In genomic region chr13:98588951-98589501, GRCm38 (mm10) we compare ENCODE assay signal across 8 mouse cellular contexts. TPM values are rescaled to one million over a fixed set of nuclear protein-coding genes. Genes with fewer than 3 reads are reported as not detected.
A peak's percentile ranks its signal among the peaks of the same experiment; 100 is the strongest.
DNase-seq lines count a peak whose midpoint lies in the region; ATAC-seq and TF ChIP-seq lines count a peak whose summit lies in the region.

No protein-coding gene starts in this region.

- H3K4me1 ChIP-seq in ES-E14 (ENCODE audit: control insufficient read depth in 2 of 2, insufficient read depth in 2 of 2, low read length in 2 of 2, poor library complexity in 1 of 2): peaks cover 4 to 6% of the 10 kb centered on the region in 2 experiments; a peak in 3 of 4 replicates
- H3K4me1 ChIP-seq in cerebellum, adult 2 months (ENCODE audit: control insufficient read depth, insufficient read depth, low read length): no peaks in the 10 kb centered on the region
- no peaks in the 10 kb centered on the region for H3K4me1 ChIP-seq in forebrain, postnatal 0 days (ENCODE audit: insufficient read depth)
- H3K4me1 ChIP-seq in lung, embryonic 15.5 days: peaks cover 24% of the 10 kb centered on the region; the same call in 1 of the 2 replicates

- H3K9ac ChIP-seq in ES-E14 (ENCODE audit: insufficient read depth, low read depth, low read length, poor library complexity, severe bottlenecking): peak overlapping the region; percentile 44; the same call in 1 of the 2 replicates
- no peak overlapping the region for H3K9ac ChIP-seq in forebrain, postnatal 0 days
- H3K9ac ChIP-seq in lung, embryonic 15.5 days: peak overlapping the region; percentile 28; the same call in 1 of the 2 replicates

- peak; percentile 68 for ATAC-seq in forebrain, postnatal 0 days
- peak; percentile 84 for ATAC-seq in lung, embryonic 15.5 days (ENCODE audit: borderline replicate concordance, extremely low read depth, low FRiP score, low TSS enrichment)

- H3K9me3 ChIP-seq in ES-E14 (ENCODE audit: control insufficient read depth, insufficient read depth, low read depth, low read length): no peaks in the 10 kb centered on the region
- no peaks in the 10 kb centered on the region for H3K9me3 ChIP-seq in forebrain, postnatal 0 days (ENCODE audit: low read length)
- no peaks in the 10 kb centered on the region for H3K9me3 ChIP-seq in lung, embryonic 15.5 days

- H3K27ac ChIP-seq in ES-E14 (ENCODE audit: insufficient read depth, low read depth, low read length, poor library complexity, severe bottlenecking): no peak overlapping the region
- no peak overlapping the region for H3K27ac ChIP-seq in cerebellum, adult 2 months (ENCODE audit: insufficient read depth, low read length)
- no peak overlapping the region for H3K27ac ChIP-seq in forebrain, postnatal 0 days (ENCODE audit: low read depth, low read length)
- H3K27ac ChIP-seq in lung, embryonic 15.5 days: 0 out of 2 replicates have a peak overlapping the region, but pooled peaks have one; percentile 12

- H3K4me3 ChIP-seq in ES-E14 (ENCODE audit: insufficient read depth in 1 of 2, low read depth in 1 of 2, low read length in 2 of 2, poor library complexity in 1 of 2, severe bottlenecking in 1 of 2): peak overlapping the region; percentile 65 to 74
- peak overlapping the region; percentile 53 for H3K4me3 ChIP-seq in cerebellum, adult 2 months (replicated peaks; ENCODE audit: insufficient read depth, low read depth, low read length)
- H3K4me3 ChIP-seq in forebrain, postnatal 0 days (ENCODE audit: low read depth, low read length): peak overlapping the region; percentile 36
- peak overlapping the region; percentile 43 for H3K4me3 ChIP-seq in lung, embryonic 15.5 days

- TF ChIP-seq POLR2A in cerebellum, adult 2 months (IDR thresholded peaks at IDR 0.05; ENCODE audit: borderline replicate concordance, insufficient read depth, low read length): no peak

- no peaks in the 10 kb centered on the region for H3K36me3 ChIP-seq in ES-E14 (ENCODE audit: control insufficient read depth, insufficient read depth, low read length, poor library complexity, severe bottlenecking)
- H3K36me3 ChIP-seq in forebrain, postnatal 0 days (ENCODE audit: insufficient read depth): no peaks in the 10 kb centered on the region
- no peaks in the 10 kb centered on the region for H3K36me3 ChIP-seq in lung, embryonic 15.5 days

- H3K27me3 ChIP-seq in cerebellum, adult 2 months (ENCODE audit: control insufficient read depth, insufficient read depth, low read length): no peaks in the 10 kb centered on the region; the same call in 1 of the 2 replicates
- H3K27me3 ChIP-seq in forebrain, postnatal 0 days (ENCODE audit: insufficient read depth, low read length): peaks cover 52% of the 10 kb centered on the region
- H3K27me3 ChIP-seq in lung, embryonic 15.5 days: peaks cover 32% of the 10 kb centered on the region

- WGBS in cerebellum, adult 2 months: 2% methylated on average over 35 of the region's 35 CpGs
- whole genome bisulfite sequencing in forebrain, postnatal 0 days: 3% methylated on average over 35 of the region's 35 CpGs
- WGBS in lung, embryonic 15.5 days: 1% methylated on average over 31 of the region's 35 CpGs

- in situ Hi-C loops in ES-E14 (cut with MboI; ENCODE audit: low sequenced_read_pairs in 2 of 2, unreplicated experiment in 2 of 2): no loop called here

- peak; percentile 70 for TF ChIP-seq CTCF in cerebellum, adult 2 months (IDR thresholded peaks at IDR 0.05; ENCODE audit: borderline replicate concordance, insufficient read depth, low read depth, low read length)
- peak; percentile 85 for TF ChIP-seq CTCF in forebrain, postnatal 0 days (IDR thresholded peaks at IDR 0.05; ENCODE audit: low read depth)

- peak overlapping the region; percentile 61 for H3K4me2 ChIP-seq in forebrain, postnatal 0 days (ENCODE audit: low read depth)
- H3K4me2 ChIP-seq in lung, embryonic 15.5 days: peak overlapping the region; percentile 82

- DNase-seq in ES-E14 (ENCODE audit: low read depth, low spot score): peak; percentile 81
- peak; percentile 74 to 80 for DNase-seq in cerebellum, adult 2 months
- peak; percentile 77 for DNase-seq in forebrain, postnatal 0 days
- DNase-seq in heart, postnatal 4 days: peak; percentile 90
- peak; percentile 37 to 66 for DNase-seq in layer of hippocampus, adult 8-10 months (ENCODE audit: low spot score in 2 of 2)
- peak; percentile 70 for DNase-seq in ovary, adult 18-20 months (ENCODE audit: low spot score)
- DNase-seq in thymus, adult 18-20 months: peak; percentile 7 to 16

TF ChIP-seq in ES-E14, 5 proteins besides CTCF, POLR2A, EP300 and RAD21:
- no peak for TF ChIP-seq MAFK (IDR thresholded peaks at IDR 0.05; ENCODE audit: insufficient read depth, low read depth, low read length)
- TF ChIP-seq ZC3H11A (IDR thresholded peaks at IDR 0.05; ENCODE audit: borderline replicate concordance, low read depth, low read length): peak; percentile 20; the same call in 1 of the 2 replicates

RNA-seq across cellular contexts. Expression of gene Tmem174, which starts 48.2 kb away (rescaled TPM):
- total RNA-seq in ES-E14 (2012; rRNA removed): not detected in 2 replicates
- polyA plus RNA-seq in cerebellum, adult 2 months (2012; rRNA removed): 0.25 and 0.36 TPM in 2 replicates
- 0.10 TPM in 1 of 2 replicates, not detected in the other for total RNA-seq in forebrain, postnatal 0 days (2014; rRNA removed)
- polyA plus RNA-seq in forebrain, postnatal 0 days (2015; fragmentation: Nextera tagmentation; extraction: Ambion mirVana): not detected in 2 replicates
- not detected for total RNA-seq in heart, postnatal 4 days (2021)
- total RNA-seq in layer of hippocampus, adult 8-10 months (2022): under 1 TPM in 2 of 4 experiments, not detected in 2; 0.23 to 0.33 TPM
- polyA plus RNA-seq in lung, embryonic 15.5 days (2015; fragmentation: Nextera tagmentation; extraction: Ambion mirVana): 0.09 TPM in 1 of 2 replicates, not detected in the other

Comparison
In these comparisons a context has a peak if more than half of its experiments do, and no peak if none do; other contexts are left out.
1. DNase-seq: peak in every context shown above with its lines; median percentile 90 in heart, postnatal 4 days; 81 in ES-E14; 77 in cerebellum, adult 2 months; 77 in forebrain, postnatal 0 days; 70 in ovary, adult 18-20 months; 52 in layer of hippocampus, adult 8-10 months; 12 in thymus, adult 18-20 months.